In the genomic region with DNA sequence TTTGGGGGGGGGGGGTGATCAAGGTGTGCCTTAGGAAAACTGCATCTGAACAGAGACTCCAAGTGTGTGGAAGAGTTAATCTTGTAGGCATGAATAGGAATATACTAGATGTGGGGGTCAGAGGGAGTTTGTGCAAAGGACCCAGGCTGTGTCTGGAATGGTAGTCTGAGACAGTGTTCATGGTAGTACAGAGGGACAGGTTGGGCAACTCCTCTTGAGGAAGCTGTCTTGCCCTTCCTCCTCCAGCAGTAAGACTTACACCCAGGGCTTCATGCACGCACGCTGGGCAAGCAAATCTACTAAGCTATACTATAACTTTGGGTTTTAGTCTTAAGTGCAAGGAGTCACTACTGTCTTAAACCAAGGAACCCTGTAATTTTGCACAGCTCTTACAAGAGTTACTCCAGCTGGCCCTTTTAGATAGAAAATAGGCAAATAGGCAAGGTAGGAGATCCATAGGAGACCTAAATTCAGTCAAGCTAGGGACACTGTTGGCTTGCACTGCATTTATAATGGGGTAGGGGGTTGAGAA, we compare ENCODE assay signal across 25 mouse cellular contexts.
DNase-seq lines count a peak whose midpoint lies in the region; ATAC-seq and TF ChIP-seq lines count a peak whose summit lies in the region.
"Had no signal": no experiment of that assay in that cellular context is flagged by ENCODE, and none has a peak within 500 bp of the region (broad histone marks: within the 10 kb centered on the region; RNA-seq: fewer than 3 reads in every experiment).

No protein-coding gene starts in this region.

- WGBS in spleen, adult 2 months, result 67% methylated on average over 2 of the region's 2 CpGs
- WGBS in liver, postnatal 0 days (ENCODE audit: insufficient replicate concordance), result 37% methylated on average over 2 of the region's 2 CpGs

- no peak for TF ChIP-seq POLR2A in spleen, adult 2 months (IDR thresholded peaks at IDR 0.05; ENCODE audit: low read depth, low read length)

- H3K36me3 ChIP-seq in spleen, adult 2 months (ENCODE audit: control insufficient read depth, insufficient read depth, low read length), result no peaks in the 10 kb centered on the region
- no peaks in the 10 kb centered on the region for H3K36me3 ChIP-seq in liver, postnatal 0 days (replicated peaks; ENCODE audit: insufficient read depth, low read length)
- H3K36me3 ChIP-seq: embryonic facial prominence, embryonic 12.5 days; heart, embryonic 10.5 days; midbrain, embryonic 13.5 days; neural tube, embryonic 13.5 days had no signal

- H3K4me2 ChIP-seq in liver, postnatal 0 days (ENCODE audit: low read depth, low read length), result no peak overlapping the region

- no peaks in the 10 kb centered on the region; the same call in 1 of the 2 replicates for H3K4me1 ChIP-seq in spleen, adult 2 months (ENCODE audit: control insufficient read depth, insufficient read depth, insufficient read length)
- no peaks in the 10 kb centered on the region for H3K4me1 ChIP-seq in liver, postnatal 0 days (ENCODE audit: insufficient read depth)
- H3K4me1 ChIP-seq: neural tube, embryonic 13.5 days had no signal

- no peak for TF ChIP-seq CTCF in spleen, adult 2 months (IDR thresholded peaks at IDR 0.05; ENCODE audit: extremely low read depth, insufficient read depth, insufficient read length, insufficient replicate concordance)
- no peak for TF ChIP-seq CTCF in liver, postnatal 0 days (IDR thresholded peaks at IDR 0.05; ENCODE audit: low read depth)

- DNase-seq in spleen, adult 2 months (ENCODE audit: low read depth in 1 of 2, low spot score in 2 of 2), result no peak
- no peak for DNase-seq in spleen, postnatal 36 days (ENCODE audit: low spot score in 2 of 2)
- peak; percentile 80 for DNase-seq in induced T-regulatory cell, adult 2 months (ENCODE audit: low read depth)
- peak; percentile 44 to 48 for DNase-seq in thymus, postnatal 36 days
- no peak for DNase-seq in liver, postnatal 0 days
- no peak for DNase-seq in urinary bladder, adult 18-20 months (ENCODE audit: low spot score in 2 of 2)
- DNase-seq in cerebellum, adult 9-10 months, result no peak
- DNase-seq: adrenal gland, adult 2 months; cerebellum, adult 11 months; cerebellum, postnatal 14 days; gastrocnemius, postnatal 36 days; heart, postnatal 10 days; kidney, adult 8-10 months; kidney, postnatal 10 days; lung, adult 2 months; lung, postnatal 14 days; retina, postnatal 1 day had no signal

- H3K9me3 ChIP-seq in liver, postnatal 0 days (ENCODE audit: low read length), result no peaks in the 10 kb centered on the region
- H3K9me3 ChIP-seq: embryonic facial prominence, embryonic 12.5 days; heart, embryonic 10.5 days; megakaryocyte, embryonic 14.5 days; midbrain, embryonic 13.5 days; neural tube, embryonic 13.5 days had no signal

- no peak overlapping the region for H3K9ac ChIP-seq in liver, postnatal 0 days (replicated peaks)
- H3K9ac ChIP-seq: embryonic facial prominence, embryonic 12.5 days had no signal

- ATAC-seq in monocyte, adult 5-6 weeks (replicated peaks; ENCODE audit: insufficient number of reproducible peaks, low FRiP score, low TSS enrichment, poor library complexity, severe bottlenecking), result peak; percentile 52; the same call in 1 of the 2 replicates
- ATAC-seq in liver, postnatal 0 days, result no peak

- TF ChIP-seq EP300 in liver, postnatal 0 days (IDR thresholded peaks at IDR 0.05; ENCODE audit: low read depth), result no peak

- H3K27ac ChIP-seq in spleen, adult 2 months (ENCODE audit: insufficient read depth, low read length), result peak overlapping the region; percentile 99
- no peak overlapping the region for H3K27ac ChIP-seq in liver, postnatal 0 days (ENCODE audit: low read depth)
- H3K27ac ChIP-seq: embryonic facial prominence, embryonic 12.5 days; hindbrain, postnatal 0 days; layer of hippocampus, adult 2 months; midbrain, embryonic 13.5 days; neural tube, embryonic 13.5 days had no signal

- H3K4me3 ChIP-seq in spleen, adult 2 months (ENCODE audit: extremely low read depth, insufficient read depth, insufficient read length), result 0 out of 2 replicates have a peak overlapping the region, but pooled peaks have one; percentile 10
- H3K4me3 ChIP-seq in liver, postnatal 0 days (ENCODE audit: low read depth, low read length), result no peak overlapping the region
- H3K4me3 ChIP-seq: layer of hippocampus, adult 2 months had no signal

- no peaks in the 10 kb centered on the region for H3K27me3 ChIP-seq in spleen, adult 2 months (ENCODE audit: control insufficient read depth, insufficient read depth, low read length)
- no peaks in the 10 kb centered on the region for H3K27me3 ChIP-seq in liver, postnatal 0 days (ENCODE audit: insufficient read depth, low read length)

Comparison
In these comparisons a context has a peak if more than half of its experiments do, and no peak if none do; other contexts are left out.
1. DNase-seq: peak in induced T-regulatory cell, adult 2 months (single experiment) and thymus, postnatal 36 days (2 of 2); none in spleen, adult 2 months (0 of 2), spleen, postnatal 36 days (0 of 2), liver, postnatal 0 days (single experiment), urinary bladder, adult 18-20 months (0 of 2) and cerebellum, adult 9-10 months (single experiment).